Mouse (Mus musculus) E14TG2a.4 (cell line): ENCODE measurements at regions not wholly inside any gene's neighbourhood (a gene's known extent, or its start where the extent isn't known, plus 50 kb on each side); places are given as distances from the start of the nearest gene placed in this dataset.

Experiments used
- CTCF ChIP-seq: conservative IDR thresholded peaks from 2 replicates; pipeline ENCODE4 v1.5.1; 2014; ENCODE audit warnings: low read length
- NANOG ChIP-seq: IDR thresholded peaks from 2 replicates; pipeline ENCODE4 v1.6.1; 2014; ENCODE audit warnings: borderline replicate concordance, low read length, mixed read lengths
- POU5F1 ChIP-seq: IDR thresholded peaks from 2 replicates; pipeline ENCODE4 v1.6.1; 2014; ENCODE audit warnings: low read length, borderline replicate concordance

DNA sequence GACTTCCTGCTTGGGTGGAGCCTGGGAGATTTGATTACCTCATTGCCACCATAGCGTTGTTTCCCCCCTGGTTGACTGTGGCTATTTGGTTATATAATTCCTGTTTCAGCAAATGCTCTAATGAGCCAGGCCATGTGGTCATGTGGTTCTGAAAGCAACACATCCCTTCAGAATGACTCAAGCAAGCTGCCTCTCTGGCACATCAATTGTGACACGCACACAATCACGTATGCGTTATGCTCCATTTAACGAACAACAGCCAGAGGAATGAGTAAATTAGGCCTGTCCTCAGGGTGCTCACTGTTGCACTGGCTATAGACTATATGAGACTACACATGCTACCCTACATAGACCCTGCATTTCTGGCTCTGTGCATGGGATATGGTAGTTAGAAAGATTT, 130.2 kb upstream of the Frmd6 start:
- TF ChIP-seq CTCF (no peak), POU5F1 (no peak), NANOG (no peak)
